Mouse (Mus musculus) hindbrain, embryonic 15.5 days (tissue): ENCODE measurements around the gene Lin9. TPM values are rescaled to one million over a fixed set of nuclear protein-coding genes. Genes with fewer than 3 reads are reported as not detected.
"Not testable (repeated sequence)": the region's sequence is repeated elsewhere in the genome, so short reads cannot be mapped to it uniquely, and the experiment has no call there.

ENCODE experiments used
- ATAC-seq: fragments of 200-750 bp; cut with Nextera tagmentation; 2 replicates; pipeline ENCODE4 v1.8.0; 2017; ENCODE audit warnings: low read depth, moderate number of reproducible peaks, moderate TSS enrichment; ENCODE audit not compliant: low FRiP score
- H3K27ac ChIP-seq: fragments of 300-500 bp; sonication (generic); replicated peaks from 2 replicates; pipeline ENCODE4 v1.5.1; 2015; ENCODE audit warnings: mild to moderate bottlenecking, inconsistent platforms
- H3K27me3 ChIP-seq: fragments of 300-500 bp; sonication (generic); 2 replicates; pipeline ENCODE4 v1.6.1; 2015; ENCODE audit warnings: control low read depth, inconsistent platforms
- H3K36me3 ChIP-seq: fragments of 300-500 bp; sonication (generic); 2 replicates; pipeline ENCODE4 v1.6.1; 2015; ENCODE audit warnings: control low read depth, inconsistent platforms
- H3K4me1 ChIP-seq: fragments of 300-500 bp; sonication (generic); replicated peaks from 2 replicates; pipeline ENCODE4 v1.6.1; 2015; ENCODE audit warnings: control low read depth, inconsistent platforms
- H3K4me2 ChIP-seq: fragments of 300-500 bp; sonication (generic); 2 replicates; pipeline ENCODE4 v1.6.1; 2015; ENCODE audit warnings: moderate library complexity, mild to moderate bottlenecking, inconsistent platforms
- H3K4me3 ChIP-seq: fragments of 300-500 bp; sonication (generic); 2 replicates; pipeline ENCODE4 v1.5.1; 2015; ENCODE audit warnings: mild to moderate bottlenecking, inconsistent platforms
- H3K9ac ChIP-seq: fragments of 300-500 bp; sonication (generic); 2 replicates; pipeline ENCODE4 v1.6.1; 2015; ENCODE audit warnings: inconsistent platforms
- H3K9me3 ChIP-seq: fragments of 300-500 bp; sonication (generic); 2 replicates; pipeline ENCODE4 v1.6.1; 2016; ENCODE audit warnings: control low read depth, inconsistent platforms
- WGBS: fragments of 180-500 bp; shearing (Covaris S2); methylation state at CpG from one replicate; pipeline ENCODE4 v1.1.7; 2015; 5-methylcytosine and 5-hydroxymethylcytosine counted together
- polyA plus RNA-seq: library from polyadenylated mRNA; unstranded; fragments of >200 nt; fragmentation: Nextera tagmentation; extraction: Ambion mirVana; gene quantifications from 2 replicates; pipeline ENCODE4 v1.2.1, GENCODE M21; 2015

Lin9 gene
- 8.9 and 9.5 TPM in 2 replicates for polyA plus RNA-seq

DNA sequence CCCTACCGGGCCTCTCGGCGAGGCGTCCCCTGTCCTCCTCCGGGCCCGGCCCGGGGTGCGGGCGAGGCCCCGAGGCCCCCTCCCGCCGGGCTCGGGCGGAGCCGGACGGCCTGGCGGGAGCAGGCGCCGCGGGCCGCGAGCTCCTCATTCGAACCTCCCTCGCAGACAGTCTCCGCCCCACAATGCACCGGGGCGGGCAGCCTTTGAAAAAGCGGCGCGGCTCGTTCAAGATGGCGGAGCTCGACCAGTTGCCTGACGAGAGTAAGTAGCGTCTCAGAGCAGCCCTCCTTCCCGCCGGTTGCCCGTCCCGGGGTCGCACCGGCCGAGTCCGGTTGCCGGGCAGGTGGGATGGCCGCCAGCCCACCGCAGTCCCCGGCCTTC is at the start of gene Lin9:
Lin9 (plus strand) TSS at position 14 of the 381 bp plus-strand sequence.
- H3K4me1 ChIP-seq, result peaks cover 22% of the 10 kb centered on the region
- H3K9me3 ChIP-seq, result no peaks in the 10 kb centered on the region
- no peaks in the 10 kb centered on the region for H3K27me3 ChIP-seq
- peak; percentile 92 for ATAC-seq
- H3K27ac ChIP-seq, result peak within 1 kb of the TSS; percentile 90
- H3K4me3 ChIP-seq, result peak within 1 kb of the TSS; percentile 86
- H3K36me3 ChIP-seq, result no peaks in the 10 kb centered on the region
- WGBS, result under 1% methylated on average over 42 of the region's 47 CpGs
- H3K4me2 ChIP-seq, result peak within 1 kb of the TSS; percentile 85
- H3K9ac ChIP-seq, result peak within 1 kb of the TSS; percentile 77

DNA sequence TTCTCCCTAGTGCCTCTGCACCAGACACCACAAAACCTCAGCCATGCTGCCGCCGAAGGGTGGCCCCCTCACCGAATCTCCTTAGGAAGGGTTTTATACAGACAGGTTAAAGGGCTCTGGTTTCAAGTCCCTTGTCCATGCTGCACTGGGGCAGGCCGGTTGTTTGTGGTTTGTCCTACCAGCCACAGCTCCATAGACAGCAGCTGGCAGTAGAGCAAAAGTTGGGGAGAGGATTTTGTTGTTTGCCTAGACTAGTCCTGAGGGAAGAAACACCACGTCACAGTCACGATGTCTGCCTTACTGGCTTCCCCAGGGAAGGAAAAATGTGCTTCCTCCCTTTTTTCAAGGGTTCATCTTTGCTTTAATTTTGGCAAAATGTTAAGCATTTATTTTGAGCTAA is 40.4 kb upstream of the Lin9 start:
- H3K9ac ChIP-seq, result no peak overlapping the region
- 92% methylated on average over 6 of the region's 6 CpGs for WGBS
- H3K27ac ChIP-seq, result no peak overlapping the region
- no peaks in the 10 kb centered on the region for H3K27me3 ChIP-seq
- no peak overlapping the region for H3K4me2 ChIP-seq
- H3K4me1 ChIP-seq, result no peaks in the 10 kb centered on the region
- no peaks in the 10 kb centered on the region for H3K9me3 ChIP-seq
- H3K36me3 ChIP-seq, result peaks cover 72% of the 10 kb centered on the region
- no peak for ATAC-seq
- H3K4me3 ChIP-seq, result no peak overlapping the region

GRCm38 (mm10) chr1:180601806-180602205 is 39.1 kb upstream of the Lin9 start:
- Histone ChIP-seq H3K36me3 (peaks cover 61% of the 10 kb centered on the region), H3K9ac (no peak overlapping the region), H3K4me1 (no peaks in the 10 kb centered on the region), H3K4me2 (no peak overlapping the region), H3K27ac (no peak overlapping the region), H3K27me3 (no peaks in the 10 kb centered on the region), H3K4me3 (no peak overlapping the region), H3K9me3 (no peaks in the 10 kb centered on the region)
- ATAC-seq, result no peak
- WGBS, result 93% methylated on average over 6 of the region's 6 CpGs

- 70% methylated on average over 4 of the region's 4 CpGs for WGBS
- H3K9ac ChIP-seq, result no peak overlapping the region
- no peak for ATAC-seq
- H3K36me3 ChIP-seq, result peaks cover 34% of the 10 kb centered on the region
- no peaks in the 10 kb centered on the region for H3K9me3 ChIP-seq
- H3K4me1 ChIP-seq, result no peaks in the 10 kb centered on the region
- H3K4me2 ChIP-seq, result no peak overlapping the region
- H3K27me3 ChIP-seq, result no peaks in the 10 kb centered on the region
- H3K4me3 ChIP-seq, result no peak overlapping the region
- no peak overlapping the region for H3K27ac ChIP-seq
Observed at GRCm38 (mm10) chr1:180604579-180604978, 36.4 kb upstream of the Lin9 start.

DNA sequence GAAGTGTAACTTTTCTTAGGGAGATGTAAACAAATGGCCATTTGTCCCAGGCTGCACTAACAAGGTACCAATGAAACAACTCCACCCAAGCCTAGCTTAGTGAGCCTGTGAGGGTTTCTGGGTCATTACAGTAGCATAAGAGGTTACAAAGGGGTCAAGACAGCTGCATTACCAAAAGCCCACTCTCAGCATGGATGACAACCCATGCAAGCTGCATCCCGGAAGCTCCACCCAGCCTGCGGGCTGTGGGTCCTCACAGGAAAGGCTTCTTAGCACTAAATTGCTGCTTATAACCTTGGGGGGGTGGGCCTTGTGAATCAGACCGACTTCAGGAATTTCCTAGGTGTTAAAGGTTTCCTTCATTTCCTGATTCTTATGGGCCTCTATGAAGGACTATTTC is 34.8 kb upstream of the Lin9 start:
- Histone ChIP-seq H3K4me2 (no peak overlapping the region), H3K4me1 (no peaks in the 10 kb centered on the region), H3K27ac (no peak overlapping the region), H3K4me3 (no peak overlapping the region), H3K27me3 (no peaks in the 10 kb centered on the region), H3K9me3 (no peaks in the 10 kb centered on the region), H3K9ac (no peak overlapping the region), H3K36me3 (peaks cover 19% of the 10 kb centered on the region)
- 87% methylated on average over 3 of the region's 3 CpGs for WGBS
- ATAC-seq, result no peak

- ATAC-seq, result no peak
- Histone ChIP-seq H3K27me3 (no peaks in the 10 kb centered on the region), H3K4me3 (no peak overlapping the region), H3K4me2 (no peak overlapping the region), H3K9me3 (no peaks in the 10 kb centered on the region), H3K27ac (no peak overlapping the region), H3K9ac (no peak overlapping the region), H3K36me3 (peaks cover 11% of the 10 kb centered on the region; the same call in 1 of the 2 replicates), H3K4me1 (no peaks in the 10 kb centered on the region)
- 77% methylated on average over 10 of the region's 10 CpGs for WGBS
Observed at GRCm38 (mm10) chr1:180606796-180607577, 34.0 kb upstream of the Lin9 start.

DNA sequence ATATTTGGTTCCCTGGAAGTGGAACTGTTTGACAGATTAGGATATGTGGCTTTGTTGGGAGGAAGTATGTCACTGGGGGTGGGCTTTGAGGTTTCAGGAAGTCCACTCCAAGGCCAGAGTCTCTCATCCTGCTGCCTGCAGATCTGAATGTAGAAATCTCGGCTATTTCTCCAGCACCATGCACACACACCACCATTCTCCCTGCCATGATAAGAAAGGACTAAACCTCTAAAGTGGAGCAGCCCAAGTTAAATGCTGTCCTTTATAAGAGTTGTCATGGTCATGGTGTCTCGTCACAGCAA is 33.4 kb upstream of the Lin9 start:
- no peak overlapping the region for H3K27ac ChIP-seq
- no peak overlapping the region for H3K4me3 ChIP-seq
- H3K27me3 ChIP-seq, result no peaks in the 10 kb centered on the region
- 88% methylated on average over 2 of the region's 2 CpGs for WGBS
- H3K4me2 ChIP-seq, result no peak overlapping the region
- peaks cover 8% of the 10 kb centered on the region; the same call in 1 of the 2 replicates for H3K36me3 ChIP-seq
- H3K9me3 ChIP-seq, result no peaks in the 10 kb centered on the region
- H3K4me1 ChIP-seq, result no peaks in the 10 kb centered on the region
- H3K9ac ChIP-seq, result no peak overlapping the region
- ATAC-seq, result no peak

DNA sequence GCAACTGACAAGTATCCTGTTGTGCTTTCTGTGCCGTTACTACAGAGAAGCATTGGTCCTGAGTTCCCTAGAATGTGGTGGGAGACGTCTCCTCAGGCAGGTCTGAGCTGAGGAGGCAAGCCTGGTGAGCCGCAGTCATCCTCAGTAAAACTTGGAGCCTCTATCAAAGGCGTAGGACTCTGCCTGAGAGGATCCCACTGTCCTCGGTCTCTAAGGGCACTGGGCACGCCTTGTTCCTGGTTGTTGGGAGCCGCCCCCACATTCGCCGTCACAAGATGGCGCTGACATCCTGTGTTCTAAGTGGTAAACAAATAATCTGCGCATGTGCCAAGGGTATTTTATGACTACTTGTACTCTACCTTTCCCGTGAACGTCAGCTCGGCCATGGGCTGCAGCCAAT is 29.1 kb upstream of the Lin9 start:
- WGBS, result 93% methylated on average over 11 of the region's 14 CpGs
- H3K27me3 ChIP-seq, H3K4me3 ChIP-seq, ATAC-seq, H3K36me3 ChIP-seq, H3K9ac ChIP-seq, H3K9me3 ChIP-seq, H3K27ac ChIP-seq, H3K4me2 ChIP-seq, H3K4me1 ChIP-seq: not testable (repeated sequence)

GRCm38 (mm10) chr1:180616762-180617161 is 24.2 kb upstream of the Lin9 start:
- no peak overlapping the region for H3K27ac ChIP-seq
- no peaks in the 10 kb centered on the region for H3K9me3 ChIP-seq
- H3K4me3 ChIP-seq, result no peak overlapping the region
- ATAC-seq, result no peak
- no peaks in the 10 kb centered on the region for H3K36me3 ChIP-seq
- no peaks in the 10 kb centered on the region for H3K4me1 ChIP-seq
- H3K4me2 ChIP-seq, result no peak overlapping the region
- 97% methylated on average over 3 of the region's 3 CpGs for WGBS
- no peak overlapping the region for H3K9ac ChIP-seq
- no peaks in the 10 kb centered on the region for H3K27me3 ChIP-seq

GRCm38 (mm10) chr1:180622389-180622788 is 18.6 kb upstream of the Lin9 start:
- Histone ChIP-seq H3K9me3 (no peaks in the 10 kb centered on the region), H3K9ac (no peak overlapping the region), H3K4me1 (no peaks in the 10 kb centered on the region), H3K36me3 (no peaks in the 10 kb centered on the region), H3K4me3 (no peak overlapping the region), H3K4me2 (no peak overlapping the region), H3K27ac (no peak overlapping the region), H3K27me3 (no peaks in the 10 kb centered on the region)
- WGBS, result 86% methylated on average over 4 of the region's 4 CpGs
- no peak for ATAC-seq

DNA sequence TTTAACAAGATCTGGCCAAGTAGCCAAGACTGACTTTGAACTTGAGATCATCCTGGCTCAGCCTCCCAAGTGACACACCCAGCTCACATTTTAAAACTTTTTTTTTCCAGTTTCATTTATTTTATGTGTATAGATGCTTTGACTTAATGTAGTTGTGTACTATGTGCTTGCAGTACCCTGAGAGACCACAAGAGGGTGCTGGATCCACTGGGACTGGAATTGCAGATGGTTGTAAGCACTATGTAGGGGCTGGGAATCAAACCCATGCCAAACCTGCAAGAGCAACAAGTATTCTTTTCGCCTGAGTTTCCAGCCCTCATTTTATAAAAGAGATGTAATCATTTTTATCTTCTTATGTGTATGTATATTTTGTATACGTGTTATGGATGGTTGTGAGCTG is 17.0 kb upstream of the Lin9 start:
- no peak overlapping the region for H3K9ac ChIP-seq
- no peaks in the 10 kb centered on the region for H3K9me3 ChIP-seq
- no peaks in the 10 kb centered on the region for H3K36me3 ChIP-seq
- H3K4me3 ChIP-seq, result no peak overlapping the region
- H3K27me3 ChIP-seq, result no peaks in the 10 kb centered on the region
- H3K4me2 ChIP-seq, result no peak overlapping the region
- no peak for ATAC-seq
- H3K4me1 ChIP-seq, result no peaks in the 10 kb centered on the region
- no peak overlapping the region for H3K27ac ChIP-seq
- 86% methylated on average over 2 of the region's 2 CpGs for WGBS

DNA sequence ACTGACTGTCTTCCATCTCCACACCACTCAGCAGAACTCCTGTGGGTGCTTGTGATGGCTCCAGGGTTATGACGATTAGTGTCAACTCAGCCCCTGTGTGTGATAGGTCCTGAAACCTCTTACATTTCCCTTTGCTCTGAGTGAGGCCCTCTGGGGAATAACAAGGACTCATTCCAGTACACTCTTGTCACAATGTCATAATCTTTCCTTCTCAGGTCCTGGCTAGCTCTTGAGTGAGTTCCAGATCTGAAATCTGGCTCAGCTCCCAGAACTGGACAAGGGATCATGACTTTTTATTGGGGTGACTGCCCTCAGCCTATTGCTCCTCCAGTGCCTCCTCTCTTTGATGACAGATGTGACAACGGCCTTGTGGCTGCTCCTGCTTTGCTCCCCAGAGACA is 14.8 kb upstream of the Lin9 start:
- H3K4me1 ChIP-seq, result no peaks in the 10 kb centered on the region

GRCm38 (mm10) chr1:180637796-180638195 is 3.2 kb upstream of the Lin9 start:
- 90% methylated on average over 2 of the region's 2 CpGs for WGBS
- not testable (repeated sequence) for ATAC-seq, H3K9me3 ChIP-seq, H3K27me3 ChIP-seq, H3K4me2 ChIP-seq, H3K9ac ChIP-seq, H3K36me3 ChIP-seq, H3K27ac ChIP-seq, H3K4me3 ChIP-seq
- H3K4me1 ChIP-seq, result peaks cover 22% of the 10 kb centered on the region

More for the DNA sequence above, 14.8 kb upstream of the Lin9 start:
- 68% methylated on average over 2 of the region's 2 CpGs for WGBS
- no peak for ATAC-seq
- Histone ChIP-seq H3K36me3 (no peaks in the 10 kb centered on the region), H3K4me2 (no peak overlapping the region), H3K27ac (no peak overlapping the region), H3K9ac (no peak overlapping the region), H3K27me3 (no peaks in the 10 kb centered on the region), H3K4me3 (no peak overlapping the region), H3K9me3 (no peaks in the 10 kb centered on the region)
